Mouse (Mus musculus) hindbrain, embryonic 11.5 days (tissue): Measurements from ENCODE around the gene Tigit. TPM values are rescaled to one million over a fixed set of nuclear protein-coding genes. Genes with fewer than 3 reads are reported as not detected.

ENCODE experiments used
- ATAC-seq: fragments of 200-750 bp; cut with Nextera tagmentation; 2 replicates; pipeline ENCODE4 v1.8.0; 2017; ENCODE audit warnings: mild to moderate bottlenecking, moderate TSS enrichment, moderate library complexity; ENCODE audit not compliant: low FRiP score
- DNase-seq: peaks from one replicate; pipeline ENCODE4 v3.0.0-alpha.2; 2015; ENCODE audit warnings: low spot score
- H3K27ac ChIP-seq: fragments of 300-500 bp; sonication (generic); 2 replicates; pipeline ENCODE4 v1.5.1; 2014; ENCODE audit warnings: mild to moderate bottlenecking, low read depth, low read length
- H3K27me3 ChIP-seq: fragments of 300-500 bp; sonication (generic); 2 replicates; pipeline ENCODE4 v1.6.1; 2014; ENCODE audit warnings: mild to moderate bottlenecking, low read length, moderate library complexity, mixed read lengths; ENCODE audit not compliant: control insufficient read depth, insufficient read depth
- H3K36me3 ChIP-seq: fragments of 300-500 bp; sonication (generic); 2 replicates; pipeline ENCODE4 v1.6.1; 2014; ENCODE audit warnings: mild to moderate bottlenecking, low read length, moderate library complexity, mixed read lengths; ENCODE audit not compliant: control insufficient read depth, insufficient read depth
- H3K4me1 ChIP-seq: fragments of 300-500 bp; sonication (generic); replicated peaks from 2 replicates; pipeline ENCODE4 v1.6.1; 2014; ENCODE audit warnings: low read length, mixed read lengths; ENCODE audit not compliant: control insufficient read depth, insufficient read depth
- H3K4me2 ChIP-seq: fragments of 300-500 bp; sonication (generic); replicated peaks from 2 replicates; pipeline ENCODE4 v1.6.1; 2014; ENCODE audit warnings: mild to moderate bottlenecking, low read depth, low read length
- H3K4me3 ChIP-seq: fragments of 300-500 bp; sonication (generic); 2 replicates; pipeline ENCODE4 v1.5.1; 2014; ENCODE audit warnings: low read depth, low read length
- H3K9ac ChIP-seq: fragments of 300-500 bp; sonication (generic); 2 replicates; pipeline ENCODE4 v1.6.1; 2014; ENCODE audit warnings: low read depth, low read length
- H3K9me3 ChIP-seq: fragments of 300-500 bp; sonication (generic); 2 replicates; pipeline ENCODE4 v1.6.1; 2016; ENCODE audit warnings: low read length; ENCODE audit not compliant: control insufficient read depth
- WGBS: fragments of 180-500 bp; shearing (Covaris S2); extraction: QIAGEN DNeasy Blood & Tissue Kit; methylation state at CpG from one replicate; pipeline ENCODE4 v1.1.7; 2014; 5-methylcytosine and 5-hydroxymethylcytosine counted together
- microRNA counts: library from miRNA; unstranded; fragments of <30 nt; microRNA quantifications from one replicate; lab custom pipeline; 2015
- polyA plus RNA-seq: library from polyadenylated mRNA; unstranded; fragments of >200 nt; fragmentation: Nextera tagmentation; extraction: Ambion mirVana; gene quantifications from 2 replicates; pipeline ENCODE4 v1.2.1, GENCODE M21; 2014

Gene Tigit
- polyA plus RNA-seq, 1 experiment from 2014 or later, result not detected

- Histone ChIP-seq H3K9me3 (no peaks in the 10 kb centered on the region), H3K9ac (no peak overlapping the region), H3K4me2 (no peak overlapping the region), H3K27me3 (no peaks in the 10 kb centered on the region), H3K36me3 (no peaks in the 10 kb centered on the region), H3K4me1 (peaks cover 2% of the 10 kb centered on the region; the same call in 1 of the 2 replicates), H3K27ac (no peak overlapping the region), H3K4me3 (no peak overlapping the region)
- ATAC-seq, result no peak
- no peak for DNase-seq
- WGBS, result 79% methylated on average over 2 of the region's 2 CpGs
Measured at GRCm38 (mm10) chr16:43599707-43600106, 64.2 kb downstream of the Tigit start.

MicroRNAs encoded within 50 kb of the gene (microRNA counts, 519-probe panel; counts per million panel counts)
- not detected for microRNA mmu-miR-568 (lab: Ali Mortazavi, UCI)

Other genes with a start within 250 kb of the Tigit start
- not detected in 2 replicates for gene Drd3, start 89.9 kb upstream of the Tigit start, polyA plus RNA-seq
- 12.6 and 18.4 TPM in 2 replicates for gene Ccdc191, start 225.7 kb upstream of the Tigit start, polyA plus RNA-seq